Mouse (Mus musculus) spleen, adult 12 weeks (tissue): Measurements from ENCODE around the gene Gm3233.
"Not testable (repeated sequence)": the region's sequence is repeated elsewhere in the genome, so short reads cannot be mapped to it uniquely, and the experiment has no call there.

Source experiments
- DNase-seq: peaks from one replicate; pipeline ENCODE4 v3.0.0; 2022; ENCODE audit warnings: low spot score

The Gm3233 gene

DNA sequence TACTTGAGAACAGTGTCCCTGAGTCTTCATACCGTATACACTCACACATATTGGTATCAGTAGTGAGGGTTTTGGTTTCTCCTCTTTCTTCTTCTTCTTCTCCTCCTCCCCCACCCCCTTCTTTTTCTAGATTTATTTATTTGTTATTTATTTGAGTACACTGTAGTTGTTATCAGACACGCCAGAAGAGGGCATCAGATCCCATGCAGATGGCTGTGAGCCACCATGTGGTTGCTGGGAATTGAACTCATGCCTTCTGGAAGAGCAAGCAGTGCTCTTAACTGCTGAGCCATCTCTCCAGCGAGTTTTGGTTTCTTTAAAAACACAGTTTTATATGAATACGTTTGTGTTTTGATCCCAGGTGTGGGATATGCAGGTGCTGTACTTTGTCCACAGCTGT, 31.2 kb downstream of the Gm3233 start:
- no peak for DNase-seq

- no peak for DNase-seq
Measured at GRCm38 (mm10) chr10:77726186-77726585, 33.3 kb downstream of the Gm3233 start, which contains the start of gene Gm10100. Gene Gm10100 (plus strand): TSS chr10:77726486.

DNA sequence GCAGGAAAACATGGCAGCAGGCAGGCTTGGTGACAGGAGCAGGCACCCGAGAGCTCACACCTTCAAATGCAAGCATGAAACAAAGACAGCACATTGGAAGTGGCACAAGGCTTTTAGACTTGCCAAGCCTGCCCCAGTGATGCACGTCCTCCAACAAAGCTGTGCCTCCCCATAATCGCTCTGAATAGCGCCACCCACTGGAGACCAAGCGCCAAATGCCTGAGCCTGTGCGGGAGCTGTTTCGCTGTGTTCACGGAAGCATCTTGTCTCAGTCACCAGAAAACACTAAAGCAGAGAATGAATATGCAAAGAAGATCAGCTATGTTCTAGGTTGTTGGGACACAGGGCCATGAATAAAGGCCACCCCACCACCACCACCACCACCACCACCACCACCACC, 34.6 kb downstream of the Gm3233 start:
- DNase-seq, result no peak

- DNase-seq, result not testable (repeated sequence)
Measured at GRCm38 (mm10) chr10:77720299-77720698, 39.2 kb downstream of the Gm3233 start, which contains the start of gene Krtap12-1. Gene Krtap12-1 (plus strand): TSS chr10:77720599.

- no peak for DNase-seq
Measured at GRCm38 (mm10) chr10:77715507-77715906, 44.0 kb downstream of the Gm3233 start, which contains the start of gene Gm10142. Gene Gm10142 (plus strand): TSS chr10:77715807.

GRCm38 (mm10) chr10:77713734-77714133, 45.7 kb downstream of the Gm3233 start:
- DNase-seq, result no peak

GRCm38 (mm10) chr10:77711157-77711556, 48.3 kb downstream of the Gm3233 start, which contains the start of gene Gm10024:
Gene Gm10024 (plus strand): TSS chr10:77711457.
- DNase-seq, result not testable (repeated sequence)

- DNase-seq, result no peak
Measured at GRCm38 (mm10) chr10:77709831-77710230, 49.7 kb downstream of the Gm3233 start.
